Mouse (Mus musculus): Measurements from ENCODE around the gene Cpm. TPM values are rescaled to one million over a fixed set of nuclear protein-coding genes. Genes with fewer than 3 reads are reported as not detected.

Cpm gene
- polyA plus RNA-seq, 1 experiment from 2014 or later, result 43.6 TPM

DNA sequence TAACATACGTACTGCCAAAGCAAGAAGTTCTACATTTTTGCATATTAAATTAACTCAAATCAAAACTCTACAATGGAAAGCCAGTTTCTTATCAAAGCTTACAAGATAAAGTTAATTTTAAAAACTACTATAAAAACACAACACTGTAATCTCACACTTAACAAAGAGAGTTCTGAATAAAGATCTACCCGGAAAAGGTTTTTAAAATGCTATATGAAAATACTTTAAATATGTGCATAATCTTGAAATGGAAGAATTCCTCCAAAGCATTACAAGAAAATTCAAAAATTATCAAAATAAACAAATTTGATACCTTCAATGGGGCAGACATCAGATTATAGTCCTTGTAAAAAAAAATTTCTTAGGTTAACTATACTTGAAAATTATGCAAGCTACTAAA is 79.1 kb downstream of the Cpm start:
- DNase-seq (ENCODE audit: low spot score), result no peak
- H3K27me3 ChIP-seq (replicated peaks; ENCODE audit: control insufficient read depth, insufficient read depth, low read length), result no peaks in the 10 kb centered on the region
- peaks cover 8% of the 10 kb centered on the region; the same call in 1 of the 2 replicates for H3K4me1 ChIP-seq (ENCODE audit: control insufficient read depth, insufficient read depth, low read length)
- H3K27ac ChIP-seq (replicated peaks; ENCODE audit: low read depth, low read length), result no peak overlapping the region
- WGBS, result 96% methylated on average over 2 of the region's 2 CpGs
- H3K4me2 ChIP-seq (ENCODE audit: low read depth, low read length), result no peak overlapping the region
- H3K9me3 ChIP-seq (ENCODE audit: control insufficient read depth, low read length), result no peaks in the 10 kb centered on the region
- H3K4me3 ChIP-seq (ENCODE audit: low read depth, low read length), result no peak overlapping the region
- no peak overlapping the region for H3K9ac ChIP-seq (ENCODE audit: low read depth, low read length)
- ATAC-seq (ENCODE audit: low read depth), result no peak
- H3K36me3 ChIP-seq (ENCODE audit: control insufficient read depth, insufficient read depth, low read length), result peaks cover 53% of the 10 kb centered on the region

DNA sequence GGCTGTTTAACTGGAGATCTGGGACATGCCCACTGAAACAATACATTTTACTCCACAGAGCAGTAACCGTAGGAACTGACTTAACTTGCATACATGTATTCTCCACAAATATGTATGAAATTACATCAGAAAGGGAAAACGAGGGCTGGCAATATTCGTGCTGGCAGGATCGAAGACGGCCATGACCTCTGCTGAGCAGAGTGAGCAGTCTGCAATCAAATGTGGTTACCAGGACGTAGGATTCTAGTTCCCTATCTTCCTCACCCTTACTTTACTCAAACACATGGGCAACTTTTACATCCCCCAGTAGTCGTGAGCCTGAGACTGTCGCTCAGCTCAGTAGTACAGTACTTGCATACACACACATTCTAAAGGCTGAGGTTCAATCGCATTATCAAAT is 79.6 kb downstream of the Cpm start:
- no peak for ATAC-seq (ENCODE audit: low read depth)
- H3K4me2 ChIP-seq (ENCODE audit: low read depth, low read length), result peak overlapping the region; percentile 75
- DNase-seq (ENCODE audit: low spot score), result no peak
- peaks cover 8% of the 10 kb centered on the region; the same call in 1 of the 2 replicates for H3K4me1 ChIP-seq (ENCODE audit: control insufficient read depth, insufficient read depth, low read length)
- WGBS, result 83% methylated on average over 9 of the region's 9 CpGs
- peak overlapping the region; percentile 98 for H3K4me3 ChIP-seq (ENCODE audit: low read depth, low read length)
- peaks cover 48% of the 10 kb centered on the region for H3K36me3 ChIP-seq (ENCODE audit: control insufficient read depth, insufficient read depth, low read length)
- H3K27me3 ChIP-seq (replicated peaks; ENCODE audit: control insufficient read depth, insufficient read depth, low read length), result no peaks in the 10 kb centered on the region
- H3K9ac ChIP-seq (ENCODE audit: low read depth, low read length), result peak overlapping the region; percentile 100; the same call in 1 of the 2 replicates
- no peaks in the 10 kb centered on the region for H3K9me3 ChIP-seq (ENCODE audit: control insufficient read depth, low read length)
- H3K27ac ChIP-seq (replicated peaks; ENCODE audit: low read depth, low read length), result no peak overlapping the region

DNA sequence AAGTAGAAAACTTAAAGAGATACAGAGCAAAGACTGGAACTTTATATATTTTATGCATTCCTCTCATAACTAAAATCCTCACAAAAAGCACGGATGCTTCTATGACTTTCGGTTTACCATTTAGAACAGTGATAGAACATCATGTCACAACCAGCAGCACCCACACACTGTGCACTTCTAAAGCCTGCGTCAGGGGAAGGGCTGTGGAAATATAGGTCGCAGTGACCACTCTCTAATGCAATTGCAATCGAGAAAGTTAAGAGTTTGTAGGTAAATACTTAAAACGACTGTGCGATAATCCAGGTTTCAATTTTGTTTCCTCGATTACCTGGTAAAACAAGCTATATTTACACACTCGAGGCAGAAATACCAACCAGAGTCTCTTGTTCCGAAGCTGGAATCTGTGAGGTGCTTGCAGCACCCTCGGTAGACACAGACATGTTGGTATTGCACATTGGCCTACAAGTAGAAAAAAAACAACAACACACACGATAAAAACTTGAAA is 80.1 kb downstream of the Cpm start:
- no peak overlapping the region; the same call in 1 of the 2 replicates for H3K27ac ChIP-seq (replicated peaks; ENCODE audit: low read depth, low read length)
- WGBS, result 45% methylated on average over 12 of the region's 12 CpGs
- no peaks in the 10 kb centered on the region for H3K9me3 ChIP-seq (ENCODE audit: control insufficient read depth, low read length)
- H3K4me1 ChIP-seq (ENCODE audit: control insufficient read depth, insufficient read depth, low read length), result peaks cover 8% of the 10 kb centered on the region; the same call in 1 of the 2 replicates
- no peak for ATAC-seq (ENCODE audit: low read depth)
- H3K4me3 ChIP-seq (ENCODE audit: low read depth, low read length), result peak overlapping the region; percentile 98
- H3K27me3 ChIP-seq (replicated peaks; ENCODE audit: control insufficient read depth, insufficient read depth, low read length), result no peaks in the 10 kb centered on the region
- peak overlapping the region; percentile 75 for H3K4me2 ChIP-seq (ENCODE audit: low read depth, low read length)
- DNase-seq (ENCODE audit: low spot score), result no peak
- H3K36me3 ChIP-seq (ENCODE audit: control insufficient read depth, insufficient read depth, low read length), result peaks cover 43% of the 10 kb centered on the region
- H3K9ac ChIP-seq (ENCODE audit: low read depth, low read length), result peak overlapping the region; percentile 100

- no peaks in the 10 kb centered on the region for H3K9me3 ChIP-seq (ENCODE audit: control insufficient read depth, low read length)
- peak; percentile 75 for ATAC-seq (ENCODE audit: low read depth)
- peak overlapping the region; percentile 100 for H3K9ac ChIP-seq (ENCODE audit: low read depth, low read length)
- H3K27ac ChIP-seq (replicated peaks; ENCODE audit: low read depth, low read length), result peak overlapping the region; percentile 99
- H3K36me3 ChIP-seq (ENCODE audit: control insufficient read depth, insufficient read depth, low read length), result peaks cover 36% of the 10 kb centered on the region
- under 1% methylated on average over 40 of the region's 71 CpGs for WGBS
- no peaks in the 10 kb centered on the region for H3K27me3 ChIP-seq (replicated peaks; ENCODE audit: control insufficient read depth, insufficient read depth, low read length)
- peaks cover 8% of the 10 kb centered on the region; the same call in 1 of the 2 replicates for H3K4me1 ChIP-seq (ENCODE audit: control insufficient read depth, insufficient read depth, low read length)
- H3K4me3 ChIP-seq (ENCODE audit: low read depth, low read length), result peak overlapping the region; percentile 98
- peak; percentile 86 for DNase-seq (ENCODE audit: low spot score)
- H3K4me2 ChIP-seq (ENCODE audit: low read depth, low read length), result peak overlapping the region; percentile 75
Measured at GRCm38 (mm10) chr10:117709930-117710603, 80.8 kb downstream of the Cpm start.

DNA sequence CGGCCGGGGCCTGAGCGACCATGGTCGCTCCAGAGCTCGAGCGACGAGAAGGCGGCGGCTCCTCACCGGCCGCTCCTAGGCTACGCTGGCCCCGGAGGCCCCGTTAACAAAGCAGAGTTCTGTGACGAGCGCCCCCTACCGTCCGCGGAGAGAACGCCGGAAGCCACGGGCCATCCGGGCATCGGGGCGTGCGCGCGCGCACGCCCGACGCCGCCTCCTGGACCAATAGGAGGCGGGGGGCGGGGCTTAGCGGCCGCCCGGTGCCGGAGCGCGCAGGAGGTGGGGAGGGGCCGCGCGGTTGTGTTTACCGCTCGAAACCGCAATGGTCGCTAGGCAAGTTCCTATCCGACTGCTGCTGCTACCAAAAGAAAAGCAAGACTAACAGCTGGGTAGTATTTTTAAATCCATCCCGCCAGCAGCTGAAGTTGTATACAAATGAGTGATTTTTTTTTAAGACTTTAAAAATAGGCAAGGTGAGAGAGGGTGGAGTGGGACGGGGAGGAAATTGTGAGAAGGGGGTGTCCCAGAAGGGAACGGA is 81.4 kb downstream of the Cpm start, which contains the start of gene Mdm2:
Mdm2 (minus strand) TSS at position 155 of the 538 bp plus-strand sequence.
- Histone ChIP-seq H3K4me3 (ENCODE audit: low read depth, low read length) (peak within 1 kb of the TSS; percentile 98), H3K4me1 (ENCODE audit: control insufficient read depth, insufficient read depth, low read length) (peaks cover 8% of the 10 kb centered on the region; the same call in 1 of the 2 replicates), H3K27me3 (replicated peaks; ENCODE audit: control insufficient read depth, insufficient read depth, low read length) (no peaks in the 10 kb centered on the region), H3K36me3 (ENCODE audit: control insufficient read depth, insufficient read depth, low read length) (peaks cover 30% of the 10 kb centered on the region), H3K4me2 (ENCODE audit: low read depth, low read length) (peak within 1 kb of the TSS; percentile 75), H3K9ac (ENCODE audit: low read depth, low read length) (peak within 1 kb of the TSS; percentile 100), H3K9me3 (ENCODE audit: control insufficient read depth, low read length) (no peaks in the 10 kb centered on the region), H3K27ac (replicated peaks; ENCODE audit: low read depth, low read length) (peak within 1 kb of the TSS; percentile 99)
- under 1% methylated on average over 23 of the region's 52 CpGs for WGBS
- ATAC-seq (ENCODE audit: low read depth) (peak; percentile 95), DNase-seq (ENCODE audit: low spot score) (peak; percentile 95)

DNA sequence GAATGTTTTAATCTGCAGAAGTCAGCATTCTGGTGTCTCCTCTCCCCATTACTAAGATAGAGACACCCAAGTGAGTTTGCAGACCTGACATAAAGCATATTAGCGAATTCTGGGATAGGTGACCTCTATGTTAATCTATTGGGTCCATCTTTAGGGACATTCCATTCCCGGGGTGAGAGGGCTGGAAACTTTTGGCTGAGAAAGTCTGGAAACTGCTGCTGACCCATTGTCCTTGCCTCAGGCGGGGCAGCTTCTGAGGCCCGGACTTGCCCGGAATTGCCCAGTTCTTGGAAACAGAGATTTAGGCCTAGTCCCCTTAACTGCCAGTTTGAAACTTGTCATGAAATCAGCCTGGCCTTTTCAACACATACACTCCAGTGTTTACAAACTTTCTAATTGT is 82.1 kb downstream of the Cpm start:
- H3K9me3 ChIP-seq (ENCODE audit: control insufficient read depth, low read length), result no peaks in the 10 kb centered on the region
- H3K4me1 ChIP-seq (ENCODE audit: control insufficient read depth, insufficient read depth, low read length), result peaks cover 8% of the 10 kb centered on the region; the same call in 1 of the 2 replicates
- peak overlapping the region; percentile 75 for H3K4me2 ChIP-seq (ENCODE audit: low read depth, low read length)
- no peak for ATAC-seq (ENCODE audit: low read depth)
- H3K4me3 ChIP-seq (ENCODE audit: low read depth, low read length), result peak overlapping the region; percentile 98
- no peaks in the 10 kb centered on the region for H3K27me3 ChIP-seq (replicated peaks; ENCODE audit: control insufficient read depth, insufficient read depth, low read length)
- 66% methylated on average over 5 of the region's 5 CpGs for WGBS
- peaks cover 26% of the 10 kb centered on the region for H3K36me3 ChIP-seq (ENCODE audit: control insufficient read depth, insufficient read depth, low read length)
- DNase-seq (ENCODE audit: low spot score), result no peak
- H3K27ac ChIP-seq (replicated peaks; ENCODE audit: low read depth, low read length), result peak overlapping the region; percentile 99; the same call in 1 of the 2 replicates
- H3K9ac ChIP-seq (ENCODE audit: low read depth, low read length), result peak overlapping the region; percentile 100; the same call in 1 of the 2 replicates

DNA sequence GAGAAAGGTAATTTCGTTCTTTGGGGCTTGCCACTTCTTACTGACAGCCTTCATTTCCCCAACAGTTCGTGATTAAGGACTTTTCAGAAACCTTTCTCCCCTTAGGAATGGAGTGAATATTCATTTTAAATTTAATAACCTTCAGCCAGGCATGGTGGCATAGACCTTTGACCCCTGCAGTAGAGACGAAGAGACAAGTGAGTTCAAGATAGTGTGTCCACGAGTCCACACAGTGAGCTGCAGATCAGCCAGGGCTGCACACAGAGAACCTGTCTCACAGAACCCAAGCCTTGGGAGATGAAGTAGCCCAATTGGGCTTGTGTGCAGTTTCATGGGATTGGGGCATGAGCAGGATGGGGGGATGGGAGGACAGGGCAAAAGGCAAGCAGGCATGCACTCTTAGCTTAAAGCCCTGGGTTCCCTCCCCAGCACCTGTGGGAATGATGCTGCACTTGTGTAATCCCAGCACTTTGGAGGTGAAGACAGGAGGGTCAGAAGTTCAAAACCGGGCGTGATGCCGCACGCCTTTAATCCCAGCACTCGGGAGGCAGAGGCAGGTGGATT is 83.0 kb downstream of the Cpm start:
- Histone ChIP-seq H3K4me1 (ENCODE audit: control insufficient read depth, insufficient read depth, low read length) (peaks cover 8% of the 10 kb centered on the region; the same call in 1 of the 2 replicates), H3K27ac (replicated peaks; ENCODE audit: low read depth, low read length) (no peak overlapping the region), H3K4me3 (ENCODE audit: low read depth, low read length) (no peak overlapping the region), H3K27me3 (replicated peaks; ENCODE audit: control insufficient read depth, insufficient read depth, low read length) (no peaks in the 10 kb centered on the region), H3K9ac (ENCODE audit: low read depth, low read length) (no peak overlapping the region), H3K36me3 (ENCODE audit: control insufficient read depth, insufficient read depth, low read length) (peaks cover 17% of the 10 kb centered on the region; the same call in 1 of the 2 replicates), H3K4me2 (ENCODE audit: low read depth, low read length) (no peak overlapping the region), H3K9me3 (ENCODE audit: control insufficient read depth, low read length) (no peaks in the 10 kb centered on the region)
- ATAC-seq (ENCODE audit: low read depth) (no peak), DNase-seq (ENCODE audit: low spot score) (no peak)
- WGBS, result 86% methylated on average over 9 of the region's 9 CpGs

DNA sequence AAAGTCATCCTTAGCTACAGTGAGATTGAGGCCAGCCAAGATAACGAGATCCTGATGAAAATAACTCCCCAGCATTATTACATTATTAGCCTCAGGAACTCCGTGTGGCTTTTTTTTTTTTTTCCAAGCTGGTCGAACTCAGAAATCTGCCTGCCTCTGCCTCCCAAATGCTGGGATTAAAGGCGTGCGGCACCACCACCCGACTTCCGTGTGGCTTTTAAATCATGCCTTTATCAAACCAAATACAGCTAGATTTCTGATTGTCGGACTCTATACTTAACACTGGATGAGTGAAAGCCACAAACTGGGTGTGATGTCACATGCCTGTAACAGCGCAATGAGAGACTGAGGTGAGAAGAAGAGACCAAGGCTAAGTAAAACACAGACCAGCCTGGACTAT is 83.6 kb downstream of the Cpm start:
- peaks cover 8% of the 10 kb centered on the region; the same call in 1 of the 2 replicates for H3K4me1 ChIP-seq (ENCODE audit: control insufficient read depth, insufficient read depth, low read length)
- ATAC-seq (ENCODE audit: low read depth) (no peak), DNase-seq (ENCODE audit: low spot score) (no peak)
- H3K4me3 ChIP-seq (ENCODE audit: low read depth, low read length), result no peak overlapping the region
- no peaks in the 10 kb centered on the region for H3K27me3 ChIP-seq (replicated peaks; ENCODE audit: control insufficient read depth, insufficient read depth, low read length)
- no peak overlapping the region for H3K27ac ChIP-seq (replicated peaks; ENCODE audit: low read depth, low read length)
- H3K4me2 ChIP-seq (ENCODE audit: low read depth, low read length), result no peak overlapping the region
- 88% methylated on average over 9 of the region's 9 CpGs for WGBS
- peaks cover 11% of the 10 kb centered on the region; the same call in 1 of the 2 replicates for H3K36me3 ChIP-seq (ENCODE audit: control insufficient read depth, insufficient read depth, low read length)
- H3K9me3 ChIP-seq (ENCODE audit: control insufficient read depth, low read length), result no peaks in the 10 kb centered on the region
- no peak overlapping the region for H3K9ac ChIP-seq (ENCODE audit: low read depth, low read length)

Data from embryonic facial prominence, embryonic 14.5 days (tissue).